Mouse (Mus musculus): ENCODE measurements around the gene Pex7. TPM values are rescaled to one million over a fixed set of nuclear protein-coding genes. Genes with fewer than 3 reads are reported as not detected.

The Pex7 gene
- polyA plus RNA-seq, 1 experiment = 24.9 TPM

GRCm38 (mm10) chr10:19835887-19836710 lies 71.4 kb downstream of the Pex7 start:
- TF ChIP-seq CTCF (IDR thresholded peaks at IDR 0.05; ENCODE audit: insufficient read depth, low read length) = no peak
- WGBS = 83% methylated on average over 8 of the region's 8 CpGs

DNA sequence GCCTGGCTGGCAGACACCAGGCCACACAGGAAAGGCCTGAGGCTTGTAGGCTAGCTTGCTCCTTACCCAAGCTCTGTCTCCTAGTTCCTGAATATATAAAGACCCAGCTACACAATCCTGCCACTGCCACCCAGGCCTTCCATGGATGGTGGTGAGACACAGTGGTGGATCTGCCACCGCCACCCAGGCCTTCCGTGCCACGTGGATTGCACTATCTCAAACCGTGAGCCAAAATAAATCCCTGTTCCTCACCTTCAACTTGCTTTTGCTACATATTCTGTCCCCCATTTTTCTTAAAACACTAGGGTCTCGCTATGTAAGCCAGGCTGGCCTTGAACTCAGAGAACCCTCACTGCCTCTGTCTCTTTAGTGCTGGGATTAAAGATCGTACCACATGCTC lies 73.3 kb downstream of the Pex7 start:
- no peaks in the 10 kb centered on the region for H3K4me1 ChIP-seq (ENCODE audit: control insufficient read depth, insufficient read depth, low read length)
- 95% methylated on average over 6 of the region's 6 CpGs for WGBS
- H3K4me3 ChIP-seq (replicated peaks; ENCODE audit: extremely low read depth, low read depth, low read length) = no peak overlapping the region
- DNase-seq = no peak
- no peak for TF ChIP-seq CTCF (IDR thresholded peaks at IDR 0.05; ENCODE audit: insufficient read depth, low read length)
- TF ChIP-seq POLR2A (IDR thresholded peaks at IDR 0.05; ENCODE audit: borderline replicate concordance, extremely low read depth, low read depth, low read length) = no peak

More at GRCm38 (mm10) chr10:19835887-19836710, 71.4 kb downstream of the Pex7 start:
- no peak for DNase-seq
- Histone ChIP-seq H3K4me1 (ENCODE audit: control insufficient read depth, insufficient read depth, low read length) (no peaks in the 10 kb centered on the region), H3K4me3 (replicated peaks; ENCODE audit: extremely low read depth, low read depth, low read length) (no peak overlapping the region)

DNA sequence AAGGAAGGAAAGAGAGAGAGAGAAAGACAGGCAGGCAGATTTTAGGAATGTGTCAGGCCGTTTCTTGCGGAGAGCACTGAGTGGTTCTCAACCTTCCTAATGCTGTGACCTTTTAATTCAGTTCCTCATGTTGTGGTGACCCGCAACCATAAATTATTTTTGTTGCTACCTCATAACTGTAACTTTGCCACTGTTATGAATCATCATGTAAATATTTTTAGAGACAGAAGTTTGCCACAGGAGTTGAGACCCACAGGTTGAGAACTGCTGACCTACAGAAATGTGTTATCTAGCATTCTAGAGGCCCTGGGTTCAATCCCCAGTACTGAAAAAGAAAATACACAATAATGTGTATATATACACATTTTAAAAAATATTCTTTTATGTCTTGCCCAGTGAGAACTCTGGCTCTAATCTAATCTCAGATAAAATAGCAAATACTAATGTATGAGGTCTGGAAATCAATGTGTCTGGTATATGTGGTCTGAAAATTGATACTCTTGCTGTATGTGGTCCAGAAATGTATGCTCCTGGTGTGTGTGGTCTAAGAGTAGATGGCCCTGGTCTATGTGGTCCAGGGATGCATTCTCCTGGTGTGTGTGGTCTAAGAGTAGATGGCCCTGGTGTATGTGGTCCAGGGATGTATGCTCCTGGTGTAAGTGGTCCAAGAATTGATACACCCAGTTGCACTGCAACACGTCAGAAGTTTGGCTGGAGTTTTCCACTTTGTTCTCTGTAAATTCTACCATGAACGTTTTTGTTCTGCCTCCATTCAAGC lies 76.2 kb downstream of the Pex7 start:
- TF ChIP-seq POLR2A (IDR thresholded peaks at IDR 0.05; ENCODE audit: borderline replicate concordance, extremely low read depth, low read depth, low read length) = no peak
- no peak for TF ChIP-seq CTCF (IDR thresholded peaks at IDR 0.05; ENCODE audit: insufficient read depth, low read length)

GRCm38 (mm10) chr10:19820986-19821385 lies 86.5 kb downstream of the Pex7 start:
- TF ChIP-seq POLR2A (IDR thresholded peaks at IDR 0.05; ENCODE audit: borderline replicate concordance, extremely low read depth, low read depth, low read length) (no peak), CTCF (IDR thresholded peaks at IDR 0.05; ENCODE audit: insufficient read depth, low read length) (no peak)
- no peak overlapping the region for H3K4me3 ChIP-seq (replicated peaks; ENCODE audit: extremely low read depth, low read depth, low read length)
- 64% methylated on average over 3 of the region's 3 CpGs for WGBS

More for the DNA sequence above, 76.2 kb downstream of the Pex7 start:
- H3K4me3 ChIP-seq (replicated peaks; ENCODE audit: extremely low read depth, low read depth, low read length) = no peak overlapping the region
- no peaks in the 10 kb centered on the region for H3K4me1 ChIP-seq (ENCODE audit: control insufficient read depth, insufficient read depth, low read length)
- no peak for DNase-seq
- WGBS = 68% methylated on average over 5 of the region's 5 CpGs

DNA sequence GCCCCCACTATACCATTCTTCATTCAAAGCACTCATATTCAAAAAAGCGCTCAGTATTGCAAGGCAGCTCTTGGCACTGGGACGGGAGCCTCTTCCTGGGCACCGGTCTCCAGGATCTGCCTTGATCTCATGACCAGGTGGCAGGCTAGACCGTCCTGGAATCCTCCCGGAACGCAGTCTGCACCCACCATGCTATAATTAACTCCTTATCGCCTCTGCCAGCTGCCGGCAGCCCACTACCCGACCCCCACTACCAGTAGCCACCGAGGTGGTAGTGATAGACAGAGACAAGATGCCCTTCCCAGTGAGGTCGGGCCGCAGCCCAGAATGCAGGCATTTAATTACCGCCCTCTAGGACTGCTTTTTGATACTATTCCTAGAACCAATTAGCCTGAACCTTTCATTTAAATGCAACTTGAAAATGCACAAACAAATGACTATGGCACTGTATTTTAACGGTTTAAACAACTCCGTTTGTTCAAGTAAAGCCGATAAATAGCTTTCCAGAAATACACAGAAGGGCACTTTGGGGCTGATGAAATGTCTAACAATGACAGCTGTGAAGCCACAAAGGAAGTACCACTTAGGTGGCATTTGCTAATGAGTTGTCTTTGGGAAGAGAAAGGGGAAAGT lies 88.7 kb downstream of the Pex7 start:
- 48% methylated on average over 16 of the region's 16 CpGs for WGBS
- H3K4me1 ChIP-seq (ENCODE audit: control insufficient read depth, insufficient read depth, low read length) = no peaks in the 10 kb centered on the region
- no peak for DNase-seq
- no peak for TF ChIP-seq POLR2A (IDR thresholded peaks at IDR 0.05; ENCODE audit: borderline replicate concordance, extremely low read depth, low read depth, low read length)
- no peak for TF ChIP-seq CTCF (IDR thresholded peaks at IDR 0.05; ENCODE audit: insufficient read depth, low read length)
- no peak overlapping the region for H3K4me3 ChIP-seq (replicated peaks; ENCODE audit: extremely low read depth, low read depth, low read length)

More at GRCm38 (mm10) chr10:19820986-19821385, 86.5 kb downstream of the Pex7 start:
- no peaks in the 10 kb centered on the region for H3K4me1 ChIP-seq (ENCODE audit: control insufficient read depth, insufficient read depth, low read length)
- no peak for DNase-seq

GRCm38 (mm10) chr10:19815371-19815770 lies 92.1 kb downstream of the Pex7 start:
- no peak for TF ChIP-seq POLR2A (IDR thresholded peaks at IDR 0.05; ENCODE audit: borderline replicate concordance, extremely low read depth, low read depth, low read length)
- TF ChIP-seq CTCF (IDR thresholded peaks at IDR 0.05; ENCODE audit: insufficient read depth, low read length) = no peak
- Histone ChIP-seq H3K4me1 (ENCODE audit: control insufficient read depth, insufficient read depth, low read length) (no peaks in the 10 kb centered on the region), H3K4me3 (replicated peaks; ENCODE audit: extremely low read depth, low read depth, low read length) (no peak overlapping the region)
- 36% methylated on average over 8 of the region's 8 CpGs for WGBS
- no peak for DNase-seq

- Histone ChIP-seq H3K4me1 (ENCODE audit: control insufficient read depth, insufficient read depth, low read length) (no peaks in the 10 kb centered on the region), H3K4me3 (replicated peaks; ENCODE audit: extremely low read depth, low read depth, low read length) (no peak overlapping the region)
- DNase-seq = no peak
- WGBS = 51% methylated on average over 9 of the region's 9 CpGs
- TF ChIP-seq CTCF (IDR thresholded peaks at IDR 0.05; ENCODE audit: insufficient read depth, low read length) = no peak
- no peak for TF ChIP-seq POLR2A (IDR thresholded peaks at IDR 0.05; ENCODE audit: borderline replicate concordance, extremely low read depth, low read depth, low read length)
Observed at GRCm38 (mm10) chr10:19811436-19812172, 95.9 kb downstream of the Pex7 start.

DNA sequence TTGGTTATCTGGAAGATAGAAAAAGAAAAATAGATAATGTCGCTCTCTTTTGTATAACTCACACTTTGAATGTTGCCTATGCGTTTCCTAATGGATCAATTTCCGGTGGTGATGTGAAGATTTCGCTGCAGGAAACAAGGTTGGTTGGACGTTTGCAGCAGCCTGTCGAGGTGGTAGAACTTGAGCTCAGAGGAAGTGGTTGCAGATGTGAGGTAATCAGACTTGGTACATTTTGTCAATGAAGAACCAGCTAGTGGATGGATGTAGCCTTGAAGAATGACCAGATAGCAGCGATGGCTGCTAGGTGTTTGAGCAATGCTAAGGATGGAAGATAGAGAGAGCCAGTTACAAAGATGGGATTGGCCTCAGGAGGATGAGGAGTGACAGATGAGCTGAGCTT lies 102.7 kb downstream of the Pex7 start:
- DNase-seq = no peak
- TF ChIP-seq POLR2A (IDR thresholded peaks at IDR 0.05; ENCODE audit: borderline replicate concordance, extremely low read depth, low read depth, low read length) = no peak
- no peak for TF ChIP-seq CTCF (IDR thresholded peaks at IDR 0.05; ENCODE audit: insufficient read depth, low read length)
- Histone ChIP-seq H3K4me1 (ENCODE audit: control insufficient read depth, insufficient read depth, low read length) (no peaks in the 10 kb centered on the region), H3K4me3 (replicated peaks; ENCODE audit: extremely low read depth, low read depth, low read length) (no peak overlapping the region)
- 70% methylated on average over 7 of the region's 7 CpGs for WGBS

Other genes with a start within 250 kb of the Pex7 start
- gene Il20ra, start 195.1 kb downstream of the Pex7 start, polyA plus RNA-seq (2012; rRNA removed) = 0.13 TPM in 1 of 2 replicates, not detected in the other
- 0.95 and 1.6 TPM in 2 replicates for gene Slc35d3, start 56.2 kb downstream of the Pex7 start, polyA plus RNA-seq (2012; rRNA removed)
- 6.4 and 9.5 TPM in 2 replicates for gene Map3k5, start 26.8 kb upstream of the Pex7 start, polyA plus RNA-seq (2012; rRNA removed)
- gene Map7, start 240.8 kb upstream of the Pex7 start, polyA plus RNA-seq (2012; rRNA removed) = 13.4 and 13.6 TPM in 2 replicates